Mouse (Mus musculus): ENCODE measurements around the gene Rps27a.
"Not testable (repeated sequence)": the region's sequence is repeated elsewhere in the genome, so short reads cannot be mapped to it uniquely, and the experiment has no call there.

Rps27a gene

DNA sequence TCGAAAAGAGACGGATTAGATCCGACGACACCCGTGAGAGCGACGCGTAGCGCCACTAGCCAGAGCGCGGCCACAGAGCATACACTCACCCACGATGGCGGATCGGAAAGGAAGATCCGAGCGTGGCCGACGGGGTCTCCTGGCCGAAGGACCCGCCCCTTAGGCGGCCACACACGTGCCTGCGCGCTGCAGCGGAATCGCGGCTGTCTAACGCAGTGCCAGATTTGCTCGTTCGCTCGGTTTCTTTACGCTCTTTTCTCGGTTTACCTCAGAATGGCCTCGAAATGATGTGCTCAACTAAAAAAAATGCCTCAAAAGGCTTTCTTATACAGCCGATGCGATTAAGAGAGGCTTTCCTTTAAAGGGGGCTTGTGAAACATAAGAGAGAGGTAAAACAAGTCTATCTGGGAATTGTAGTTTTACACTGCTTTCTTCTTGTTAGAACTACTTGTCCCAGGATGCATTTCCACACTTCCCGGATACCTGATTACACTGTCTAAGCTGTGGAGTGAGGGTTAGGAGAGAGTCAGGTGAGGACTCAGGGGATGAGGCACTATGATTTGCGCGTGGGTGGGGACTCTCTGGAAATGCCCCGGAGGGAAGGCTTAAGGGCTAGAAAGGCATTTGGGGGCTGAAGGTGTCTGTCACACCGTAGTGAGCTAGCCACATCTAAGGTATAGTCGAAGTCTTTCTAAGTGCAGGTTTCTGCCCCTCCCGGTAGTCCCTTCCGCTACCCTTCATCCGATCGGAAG is at the start of gene Rps27a, which contains the start of gene Clhc1:
Gene Rps27a (minus strand): TSS at position 358 of the 752 bp plus-strand sequence.
Gene Clhc1 (plus strand): TSS at position 199 of the 752 bp plus-strand sequence.
- DNase-seq (ENCODE audit: low spot score in 2 of 2): peak; percentile 83 to 91

DNA sequence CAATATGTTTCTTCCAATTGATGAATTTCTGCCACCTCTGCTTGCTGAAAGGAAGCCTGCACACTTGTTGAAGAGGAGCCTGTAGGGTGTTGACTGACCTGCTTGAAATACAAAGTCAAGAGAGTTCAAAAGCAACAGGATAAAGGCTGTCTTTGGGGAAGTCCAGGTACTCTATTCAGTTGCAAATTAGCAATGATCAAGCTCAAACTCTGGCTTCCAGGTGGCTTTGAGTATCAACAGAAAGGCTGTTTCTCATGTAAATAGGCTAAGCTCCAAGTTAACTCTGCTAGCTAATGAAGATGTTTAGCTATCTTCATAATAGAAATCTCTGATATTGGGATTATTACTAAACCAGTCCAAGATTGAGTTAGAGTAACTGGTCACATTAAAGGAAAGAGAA is 49.2 kb upstream of the Rps27a start:
- DNase-seq (ENCODE audit: low spot score in 2 of 2): no peak

DNA sequence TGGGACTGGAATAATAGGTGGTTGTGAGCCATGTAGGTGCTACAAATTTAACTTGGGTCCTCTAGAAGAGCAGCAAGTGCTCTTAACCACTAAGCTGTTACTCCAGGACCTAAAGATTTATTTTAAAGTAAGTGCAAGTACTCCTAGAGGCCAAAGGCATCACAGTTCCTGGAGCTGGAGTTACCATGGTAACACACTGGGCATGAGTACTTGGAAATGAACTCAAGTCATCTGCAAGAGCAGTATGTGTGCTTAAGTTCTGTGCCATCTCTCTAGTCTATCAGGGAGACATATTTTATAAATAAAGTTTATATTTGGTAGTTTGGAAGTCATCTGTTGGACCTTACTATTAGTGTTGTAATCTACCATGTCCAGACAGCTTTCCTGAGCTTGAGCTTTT is 47.3 kb upstream of the Rps27a start:
- DNase-seq (ENCODE audit: low spot score in 2 of 2): no peak

DNA sequence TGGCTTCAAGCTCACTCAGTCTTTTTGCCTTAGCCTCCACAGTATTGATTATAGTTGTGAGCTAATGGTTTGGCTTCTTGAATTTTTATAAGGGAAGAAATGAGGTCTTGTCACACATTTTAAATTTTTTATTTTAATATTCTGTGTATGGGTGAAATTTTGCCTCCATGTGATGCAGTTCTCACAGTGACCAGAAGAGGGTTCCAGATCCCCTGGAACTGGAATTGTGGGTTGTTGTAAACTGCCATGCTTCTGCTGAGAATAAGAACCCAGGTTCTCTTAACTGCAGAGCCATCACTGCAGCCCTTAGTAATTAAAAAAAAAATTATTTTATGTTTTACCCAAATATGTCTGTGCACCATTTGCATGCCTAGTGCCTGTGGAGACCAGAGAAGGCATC is 31.7 kb upstream of the Rps27a start:
- no peak for DNase-seq (ENCODE audit: low spot score in 2 of 2)

DNA sequence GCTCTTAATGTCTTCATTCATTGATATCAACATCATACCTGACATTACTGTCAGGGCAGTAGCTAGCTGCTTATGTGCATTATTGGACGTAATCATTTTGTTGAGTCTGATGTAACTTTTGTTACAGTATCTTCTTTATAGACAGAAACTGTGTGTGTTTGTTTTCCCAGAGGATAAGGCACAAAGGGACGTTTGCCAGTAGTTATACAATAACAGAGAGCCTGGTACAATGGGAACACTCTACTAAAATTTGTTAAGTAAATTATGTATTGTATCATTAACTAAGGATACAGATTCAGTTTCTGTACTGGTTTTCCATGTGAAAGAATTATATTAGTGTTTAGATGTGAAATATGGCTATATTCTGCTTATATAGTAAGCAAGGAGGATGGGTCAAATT is 24.7 kb upstream of the Rps27a start:
- no peak for DNase-seq (ENCODE audit: low spot score in 2 of 2)

DNA sequence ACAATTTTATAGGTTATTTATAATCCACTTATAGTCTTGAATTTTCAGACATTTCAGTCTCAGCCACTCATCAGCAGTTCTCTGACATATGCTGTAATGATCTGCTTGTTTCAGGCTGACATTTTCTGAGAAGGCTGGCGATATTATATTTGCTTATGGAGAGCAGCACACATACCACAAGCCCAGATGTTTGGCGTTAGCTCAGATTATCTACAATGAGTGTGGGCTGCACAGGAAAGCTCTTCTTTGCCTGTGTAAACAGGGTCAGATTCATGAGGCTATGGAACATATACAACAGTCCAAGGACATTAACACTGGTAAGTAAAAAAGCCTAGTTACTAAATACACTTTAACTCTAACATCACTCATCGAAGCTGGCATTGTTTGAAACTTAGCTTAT is 23.6 kb upstream of the Rps27a start:
- no peak for DNase-seq (ENCODE audit: low spot score in 2 of 2)

DNA sequence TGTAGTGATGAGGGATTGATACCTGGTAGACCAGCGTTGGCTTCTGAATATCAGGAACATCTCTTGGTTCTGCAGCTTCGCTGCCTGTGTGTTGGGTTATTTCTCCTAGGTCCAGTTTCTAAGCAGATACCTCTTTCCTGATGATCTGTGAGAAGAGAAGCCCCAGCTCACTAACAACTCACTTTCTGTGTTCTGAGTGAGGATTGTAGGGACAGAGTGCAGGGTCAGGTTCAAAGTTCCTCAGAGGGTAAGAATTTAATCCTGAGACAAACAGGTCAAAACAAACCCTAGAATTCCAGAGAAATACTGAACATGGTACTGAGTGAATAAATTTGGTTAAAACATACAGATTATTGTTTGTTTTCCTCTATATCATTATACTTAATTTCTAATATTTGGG is 15.5 kb upstream of the Rps27a start:
- no peak for DNase-seq (ENCODE audit: low spot score in 2 of 2)

DNA sequence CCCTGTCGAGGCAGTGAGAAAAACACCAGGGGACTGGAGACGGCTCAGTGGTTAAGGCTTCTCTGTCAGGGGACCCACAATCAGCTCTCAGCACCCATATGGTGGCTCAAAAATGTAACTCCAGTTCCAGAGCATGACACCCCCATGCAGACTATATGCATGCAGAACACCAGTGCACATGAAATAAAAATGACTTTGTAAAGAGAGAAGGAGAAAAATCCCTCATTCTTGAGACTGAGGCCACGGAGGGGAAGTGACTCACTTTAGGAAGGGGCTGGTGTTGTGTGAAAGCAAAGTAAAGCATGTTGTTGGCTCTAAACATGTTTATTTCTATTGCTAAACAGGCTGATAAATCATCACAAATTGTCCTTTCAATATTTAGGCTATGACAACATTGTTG is 13.1 kb upstream of the Rps27a start:
- DNase-seq (ENCODE audit: low spot score in 2 of 2): no peak

DNA sequence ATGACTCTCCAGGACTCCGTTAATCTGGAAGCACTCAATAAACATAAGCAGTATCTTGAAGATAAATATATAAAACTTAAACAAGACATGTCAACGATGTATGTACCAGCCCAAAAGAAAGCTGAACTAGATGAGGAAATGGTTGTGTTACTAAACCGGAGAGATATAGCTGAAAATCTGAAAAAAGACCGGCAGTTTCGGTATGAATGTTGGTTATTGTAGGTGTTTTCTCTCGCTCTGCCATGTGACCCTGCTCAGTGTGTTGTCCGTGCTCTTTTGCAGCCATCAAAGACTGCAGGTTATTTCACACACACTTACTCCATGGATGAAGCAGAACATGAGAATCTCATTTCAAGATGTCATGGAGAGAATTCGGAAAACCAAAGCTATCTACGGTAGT is 12.5 kb upstream of the Rps27a start:
- DNase-seq (ENCODE audit: low spot score in 2 of 2): no peak

DNA sequence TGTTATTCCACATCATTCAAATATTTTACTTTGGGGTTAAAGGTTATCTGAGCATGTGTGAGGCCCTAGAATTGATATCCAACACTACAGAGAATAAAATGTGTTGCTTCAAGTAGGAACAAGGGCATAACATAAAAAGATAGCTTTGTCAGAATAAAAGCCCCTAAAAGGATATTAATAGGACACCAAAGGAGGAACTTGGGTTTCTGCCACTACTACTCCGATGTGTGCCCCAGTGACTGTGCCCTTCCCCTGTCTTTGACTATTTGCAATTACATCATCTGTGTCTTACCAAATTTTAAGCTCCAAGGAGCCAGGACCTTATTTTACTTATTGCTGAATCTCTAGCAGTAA is 1.5 kb upstream of the Rps27a start:
- DNase-seq (ENCODE audit: low spot score in 2 of 2): no peak

DNA sequence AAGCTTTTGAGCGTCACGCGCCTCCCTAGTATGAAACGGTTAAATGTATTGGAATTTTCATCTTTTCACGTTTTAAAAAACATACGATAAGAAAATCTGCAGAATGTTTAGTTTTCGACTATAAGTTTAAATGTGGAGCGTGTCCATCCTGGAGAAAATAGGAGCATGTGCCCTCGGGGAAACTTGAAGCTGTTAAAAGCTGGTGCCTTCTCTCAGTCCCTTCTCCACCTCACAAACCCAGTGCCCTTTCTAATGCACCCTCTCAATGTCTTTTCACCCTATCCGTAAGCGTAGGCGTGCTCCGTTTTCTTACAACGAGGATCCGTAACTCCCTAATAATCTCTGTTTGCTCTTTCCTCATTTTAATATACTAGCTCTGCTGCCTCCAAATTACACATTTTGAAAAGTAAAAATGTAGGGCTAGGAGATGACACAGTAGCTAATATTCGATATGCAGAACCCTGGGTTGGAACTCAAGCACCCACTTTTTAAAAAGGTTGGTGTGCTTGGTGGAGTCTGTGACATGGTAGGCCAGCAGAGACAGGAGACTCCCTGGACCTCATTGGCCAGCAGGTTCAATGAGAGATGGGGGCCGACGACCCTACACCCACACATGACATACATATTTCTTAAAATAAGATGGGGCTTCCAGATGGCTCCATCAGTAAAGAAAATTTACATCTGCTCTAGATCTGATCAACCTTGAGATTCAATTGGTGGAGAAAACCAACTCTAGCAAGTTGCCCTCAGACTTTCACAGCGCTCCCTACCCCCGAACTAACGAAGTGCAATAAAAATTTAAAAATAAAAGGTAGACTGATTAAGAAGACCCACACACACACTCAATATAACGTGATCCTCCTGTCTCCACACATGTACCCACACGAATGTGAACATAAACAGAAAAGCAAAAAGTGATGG is 855 bp upstream of the Rps27a start:
- peak in 1 of 2 experiments; percentile 11 for DNase-seq (ENCODE audit: low spot score in 2 of 2)

DNA sequence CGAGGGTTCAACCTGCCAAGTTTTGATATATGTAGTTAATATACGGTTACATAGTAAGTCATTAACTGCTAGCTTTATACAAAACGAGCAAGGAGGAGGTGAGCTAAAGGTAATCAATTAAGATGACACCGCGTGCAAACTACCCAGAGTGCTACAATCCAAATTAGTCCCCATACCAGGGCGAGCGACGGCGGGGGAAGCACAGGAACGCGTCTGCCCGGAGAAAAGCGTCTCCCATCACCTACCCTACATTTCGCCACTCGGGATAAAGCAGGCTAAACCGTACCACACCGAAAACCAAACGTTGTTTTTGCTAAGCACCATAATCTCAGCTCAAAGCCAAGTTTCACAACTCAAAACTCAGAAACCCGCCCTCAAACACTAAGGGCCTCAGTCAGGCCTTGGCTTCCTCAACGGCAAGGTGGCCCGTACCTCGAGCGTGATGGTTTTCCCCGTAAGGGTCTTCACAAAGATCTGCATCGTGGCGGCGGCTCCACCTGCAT is 609 bp downstream of the Rps27a start:
- no peak for DNase-seq (ENCODE audit: low spot score in 2 of 2)

DNA sequence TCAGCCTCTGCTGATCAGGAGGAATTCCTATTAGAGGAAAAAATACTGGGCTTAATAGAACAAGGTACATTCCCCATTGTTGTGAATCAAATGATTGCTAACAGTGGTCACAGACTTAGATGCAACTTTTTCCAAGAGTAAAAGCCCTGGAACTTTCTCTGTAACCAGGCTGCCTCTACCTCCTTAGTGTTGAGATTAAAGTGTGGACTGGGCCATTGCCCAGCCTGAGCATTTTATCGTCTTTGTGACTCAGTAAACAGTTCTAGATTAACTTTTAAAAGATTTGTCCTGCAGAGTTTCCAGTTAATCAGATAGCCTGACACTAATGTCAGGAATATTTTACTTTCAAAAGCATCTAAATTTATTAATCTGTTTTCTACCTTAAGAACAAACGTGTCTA is 1.1 kb downstream of the Rps27a start:
- DNase-seq (ENCODE audit: low spot score in 2 of 2): no peak

DNA sequence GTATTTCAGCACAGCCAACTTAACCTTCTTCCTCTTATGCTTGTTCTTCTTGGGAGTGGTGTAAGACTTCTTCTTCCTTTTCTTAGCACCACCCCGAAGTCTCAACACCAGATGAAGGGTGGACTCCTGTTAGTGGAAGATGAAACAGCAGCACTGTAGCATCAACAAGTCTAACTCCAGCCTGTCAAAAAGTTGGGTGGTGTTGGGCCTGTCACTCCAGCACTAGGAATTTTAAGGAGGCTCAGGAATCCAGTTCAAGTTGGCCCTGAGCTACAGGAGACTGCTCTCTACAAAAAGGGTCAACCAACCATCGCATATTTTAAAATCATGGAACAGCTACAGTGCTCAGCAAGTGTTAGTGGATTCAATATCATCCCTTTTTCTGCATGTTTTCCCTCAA is 1.6 kb downstream of the Rps27a start:
- DNase-seq (ENCODE audit: low spot score in 2 of 2): not testable (repeated sequence)

DNA sequence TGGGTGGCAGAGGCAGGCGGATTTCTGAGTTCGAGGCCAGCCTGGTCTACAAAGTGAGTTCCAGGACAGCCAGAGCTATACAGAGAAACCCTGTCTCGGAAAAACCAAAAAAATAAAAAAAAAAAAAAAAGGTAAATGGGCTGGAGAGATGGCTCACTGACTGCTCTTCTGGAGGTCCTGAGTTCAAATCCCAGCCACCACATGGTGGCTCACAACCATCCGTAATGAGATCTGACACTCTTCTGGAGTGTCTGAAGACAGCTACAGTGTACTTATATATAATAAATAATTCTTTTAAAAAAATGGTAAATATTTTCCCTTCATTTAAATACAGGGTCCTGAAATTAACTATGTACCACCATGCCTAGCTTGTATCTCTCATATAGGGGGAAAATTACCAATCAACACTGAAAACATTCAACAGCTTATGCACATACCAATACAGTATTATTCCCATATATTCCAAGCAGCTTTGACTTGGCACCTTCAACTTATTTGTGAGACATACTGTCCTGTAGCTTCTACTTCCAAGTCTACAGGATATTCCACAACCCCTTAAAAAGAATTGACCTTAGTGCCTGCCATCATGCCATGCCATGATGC is 2.7 kb downstream of the Rps27a start:
- not testable (repeated sequence) for DNase-seq (ENCODE audit: low spot score in 2 of 2)

DNA sequence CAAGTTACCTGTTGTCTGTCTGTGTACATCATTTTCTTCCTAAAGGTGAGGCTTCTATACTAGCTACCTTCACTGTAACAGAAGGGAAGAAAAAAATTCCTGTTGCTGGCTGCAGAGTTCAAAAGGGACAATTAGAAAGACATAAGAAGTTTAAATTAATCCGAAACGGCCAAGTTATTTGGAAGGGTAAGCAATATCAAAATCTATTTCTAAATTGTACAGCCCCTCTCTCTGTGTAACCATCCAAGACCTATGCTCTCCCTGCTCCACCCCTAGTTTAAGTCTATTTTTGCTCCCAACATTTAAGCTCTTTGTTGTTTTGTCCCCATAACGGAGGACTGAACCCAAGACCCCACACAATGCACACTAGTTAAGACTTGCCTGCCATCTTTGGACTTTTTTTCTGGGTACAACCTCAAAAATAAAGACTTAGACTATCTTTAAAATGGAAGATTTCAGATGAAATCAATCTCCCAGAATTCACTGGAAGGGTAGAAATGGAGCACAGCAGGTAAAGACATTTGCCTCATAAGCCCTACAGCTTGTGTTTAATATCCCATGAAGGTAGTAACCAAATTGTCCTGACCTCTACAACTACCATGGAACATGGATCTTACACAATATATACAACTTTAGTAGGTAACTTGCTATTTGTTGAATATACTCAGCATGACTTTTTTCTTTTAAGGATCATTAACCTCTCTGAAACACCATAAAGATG is 3.5 kb downstream of the Rps27a start:
- no peak for DNase-seq (ENCODE audit: low spot score in 2 of 2)

DNA sequence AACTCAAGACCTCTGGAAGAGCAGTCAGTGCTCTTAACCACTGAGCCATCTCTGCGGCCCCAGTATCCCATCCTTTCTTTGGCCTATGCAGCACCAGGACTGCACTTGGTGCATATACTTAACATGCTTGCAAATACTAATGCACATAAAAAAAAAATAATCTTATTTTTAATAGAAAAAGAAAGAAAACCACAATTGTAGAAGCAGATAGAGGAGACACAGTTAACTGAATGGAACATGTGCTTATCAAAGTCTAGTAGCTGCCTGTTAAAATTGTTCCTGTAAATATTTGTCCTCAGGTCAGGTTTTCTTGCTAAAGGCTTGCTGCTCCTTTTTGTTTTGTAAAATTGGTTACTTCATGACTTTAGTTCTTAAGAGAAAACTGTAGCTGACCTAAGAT is 9.7 kb downstream of the Rps27a start:
- DNase-seq (ENCODE audit: low spot score in 2 of 2): no peak

DNA sequence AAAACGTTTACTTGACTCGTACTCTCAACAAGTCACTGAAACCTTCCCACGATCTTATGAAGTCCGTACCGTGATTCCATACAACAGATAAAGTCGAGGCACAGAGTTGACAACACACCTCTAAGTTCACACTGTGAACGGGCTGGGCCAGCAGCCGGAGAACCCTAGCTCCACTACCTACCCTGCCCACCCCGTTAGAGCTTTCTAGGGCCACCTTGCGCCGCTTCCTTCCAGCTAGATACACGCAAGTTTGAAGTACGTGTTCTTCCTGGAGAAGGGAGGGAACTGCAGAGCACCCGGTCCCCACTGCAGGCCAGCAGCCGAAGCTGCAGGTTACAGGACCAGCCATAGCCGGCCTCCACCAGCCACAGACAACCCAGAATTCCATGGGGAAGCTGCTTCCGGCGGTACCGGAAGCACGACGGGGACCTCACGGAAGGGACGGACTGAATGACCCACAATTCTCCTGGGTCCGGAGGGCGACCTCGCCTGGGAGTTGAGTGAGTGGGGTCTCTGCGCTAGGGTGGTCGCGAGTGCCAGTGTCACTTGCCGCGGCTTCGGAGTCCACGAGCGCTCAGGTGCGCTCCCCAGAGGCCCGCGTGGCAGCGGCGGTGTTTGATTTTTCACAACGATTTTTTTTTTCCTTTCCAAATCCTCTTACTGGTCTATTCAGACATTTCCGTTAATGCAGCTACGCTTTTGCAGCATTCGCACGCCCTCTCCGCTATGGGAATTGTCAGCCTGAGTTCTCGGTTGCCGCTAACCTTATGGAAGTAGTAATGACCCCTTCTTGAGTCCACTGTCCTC is 21.7 kb downstream of the Rps27a start, which contains the start of gene Mtif2:
Gene Mtif2 (plus strand): TSS at position 421 of the 807 bp plus-strand sequence.
- peak; percentile 46 to 76 for DNase-seq (ENCODE audit: low spot score in 2 of 2)

DNA sequence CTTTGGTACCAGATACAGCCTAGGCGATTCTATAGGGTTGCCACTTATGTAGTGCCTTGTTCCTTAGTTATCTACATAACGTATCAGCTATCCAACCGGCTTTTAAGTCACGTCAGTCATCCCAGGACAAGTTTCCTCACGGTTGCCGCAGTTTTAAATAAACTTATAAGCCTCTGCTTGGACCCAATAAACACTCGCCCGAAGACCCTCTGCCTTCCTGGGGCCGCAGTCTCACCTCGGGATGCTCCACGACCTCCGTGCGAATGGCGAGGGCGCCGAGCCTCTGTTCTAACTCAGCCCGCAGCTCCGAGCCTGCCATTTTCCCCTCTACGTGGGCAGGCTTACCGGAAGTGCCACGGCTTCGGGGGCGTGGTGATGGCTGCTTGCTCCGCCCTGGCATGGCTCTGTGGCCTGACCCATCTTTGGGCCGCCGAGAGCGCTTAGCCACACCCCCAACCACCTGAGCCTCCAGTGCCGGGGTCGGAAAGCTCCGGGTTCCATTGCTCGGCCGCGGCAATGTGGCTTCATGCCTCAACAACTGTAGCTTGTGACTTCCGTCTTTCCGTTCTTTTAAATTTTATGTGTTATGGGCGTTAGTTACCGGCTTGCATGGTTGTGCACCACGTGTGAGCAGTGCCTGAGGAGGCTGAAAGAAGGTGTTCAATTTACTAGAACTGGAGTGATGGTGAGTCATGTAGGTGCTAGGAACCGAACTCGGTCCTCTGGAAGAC is 33.1 kb downstream of the Rps27a start, which contains the start of gene Prorsd1:
Gene Prorsd1 (minus strand): TSS at position 352 of the 731 bp plus-strand sequence.
- DNase-seq (ENCODE audit: low spot score in 2 of 2): peak; percentile 72 to 74

DNA sequence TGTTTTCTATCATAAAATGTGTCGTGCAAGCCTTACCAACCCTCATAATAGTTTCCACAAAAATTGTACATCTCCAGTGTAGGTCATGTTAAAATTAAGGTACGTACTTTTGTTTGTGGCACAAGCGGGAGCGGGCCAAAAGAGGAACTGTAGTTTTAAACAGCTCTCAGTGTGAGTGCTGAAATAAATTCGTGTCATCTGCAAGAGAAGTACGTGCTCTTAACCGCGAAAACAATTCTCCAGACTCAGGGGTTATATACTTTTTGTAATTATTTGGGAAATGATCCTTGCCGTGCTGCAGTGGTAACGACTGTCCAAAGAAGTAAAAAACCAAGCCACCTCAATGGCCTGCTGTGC is 33.6 kb downstream of the Rps27a start:
- DNase-seq (ENCODE audit: low spot score in 2 of 2): no peak

Data from frontal cortex, postnatal 10 days (tissue).